Mouse (Mus musculus) hindbrain, embryonic 10.5 days (tissue): ENCODE data around the gene Prdx2. TPM values are rescaled to one million over a fixed set of nuclear protein-coding genes. Genes with fewer than 3 reads are reported as not detected.

Source experiments
- DNase-seq: peaks from one replicate; pipeline ENCODE4 v3.0.0-alpha.2; 2017; ENCODE audit warnings: low spot score
- H3K27ac ChIP-seq: fragments of 300-500 bp; sonication (generic); 2 replicates; pipeline ENCODE4 v1.5.1; 2016; ENCODE audit warnings: mild to moderate bottlenecking, moderate library complexity
- H3K27me3 ChIP-seq: fragments of 300-500 bp; sonication (generic); 2 replicates; pipeline ENCODE4 v1.6.1; 2016; ENCODE audit warnings: mild to moderate bottlenecking; ENCODE audit not compliant: poor library complexity, insufficient read depth, severe bottlenecking
- H3K36me3 ChIP-seq: fragments of 300-500 bp; sonication (generic); 2 replicates; pipeline ENCODE4 v1.6.1; 2016; ENCODE audit warnings: mild to moderate bottlenecking, moderate library complexity
- H3K4me1 ChIP-seq: fragments of 300-500 bp; sonication (generic); replicated peaks from 2 replicates; pipeline ENCODE4 v1.6.1; 2016; ENCODE audit warnings: mild to moderate bottlenecking
- H3K4me3 ChIP-seq: fragments of 300-500 bp; sonication (generic); 2 replicates; pipeline ENCODE4 v1.5.1; 2016; ENCODE audit warnings: mild to moderate bottlenecking, moderate library complexity
- H3K9me3 ChIP-seq: fragments of 300-500 bp; sonication (generic); 2 replicates; pipeline ENCODE4 v1.6.1; 2016; ENCODE audit warnings: mild to moderate bottlenecking, moderate library complexity
- WGBS: fragments of 180-500 bp; shearing (Covaris S2); methylation state at CpG from one replicate; pipeline ENCODE4 v1.1.7; 2016; 5-methylcytosine and 5-hydroxymethylcytosine counted together
- polyA plus RNA-seq: library from polyadenylated mRNA; unstranded; fragments of >200 nt; fragmentation: Nextera tagmentation; extraction: Ambion mirVana; gene quantifications from 2 replicates; pipeline ENCODE4 v1.2.1, GENCODE M21; 2016

The Prdx2 gene
- polyA plus RNA-seq, 1 experiment from 2014 or later = 1,456 TPM

DNA sequence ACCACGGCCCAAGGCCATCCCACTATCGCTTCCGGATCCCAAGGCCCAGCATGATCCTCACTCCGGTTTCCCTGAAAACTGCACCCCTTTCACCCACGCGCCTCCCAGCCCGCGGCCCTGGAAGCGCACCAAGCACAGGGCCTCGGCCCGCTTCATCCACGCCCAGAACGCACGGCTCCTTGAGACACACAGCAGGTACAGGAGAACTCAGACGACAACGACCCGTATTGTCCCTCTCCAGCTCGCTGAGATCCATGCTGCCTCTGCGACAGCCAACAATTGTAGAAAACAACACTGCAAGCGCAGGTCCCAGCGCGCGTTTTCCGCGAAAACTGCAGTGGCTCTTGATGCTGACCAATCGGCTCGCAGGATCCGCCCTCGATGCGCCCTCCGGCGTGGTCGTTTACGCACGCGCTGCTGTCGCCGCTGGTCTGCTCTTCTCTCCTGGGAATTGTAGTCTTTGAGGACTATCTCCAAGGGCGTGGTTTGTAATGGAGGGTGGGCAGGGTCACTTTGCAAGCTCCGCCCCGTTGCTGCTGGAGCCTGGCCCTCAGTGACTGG lies 3.6 kb upstream of the Prdx2 start:
- Histone ChIP-seq H3K4me1 (peaks cover 47% of the 10 kb centered on the region), H3K4me3 (peak overlapping the region; percentile 80), H3K27me3 (no peaks in the 10 kb centered on the region), H3K27ac (peak overlapping the region; percentile 89), H3K9me3 (no peaks in the 10 kb centered on the region), H3K36me3 (peaks cover 33% of the 10 kb centered on the region)
- WGBS = under 1% methylated on average over 41 of the region's 41 CpGs
- DNase-seq = peak; percentile 95

DNA sequence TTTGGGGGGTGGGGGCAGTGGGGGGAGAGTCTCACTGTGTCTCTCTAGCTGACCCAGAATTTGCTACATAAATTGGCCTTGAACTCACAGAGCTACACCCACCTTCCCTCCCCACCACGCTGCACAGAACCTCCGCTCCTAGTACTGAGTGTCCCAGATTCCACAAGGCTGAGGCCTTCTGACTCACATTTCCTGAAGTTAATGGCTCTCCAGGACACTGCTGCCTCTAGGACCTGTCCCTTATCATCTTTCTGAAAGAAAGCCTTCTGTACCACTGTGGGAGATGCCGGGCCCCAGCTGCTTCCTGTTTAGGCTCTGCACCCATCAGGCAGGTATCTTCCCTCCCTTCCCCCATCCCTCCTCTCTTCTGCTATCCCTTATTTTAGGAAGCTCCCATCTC lies 2.8 kb upstream of the Prdx2 start:
- H3K4me1 ChIP-seq = peaks cover 55% of the 10 kb centered on the region
- H3K27me3 ChIP-seq = no peaks in the 10 kb centered on the region
- no peak for DNase-seq
- H3K36me3 ChIP-seq = peaks cover 33% of the 10 kb centered on the region
- WGBS = 52% methylated on average over 3 of the region's 3 CpGs
- peak overlapping the region; percentile 80; the same call in 1 of the 2 replicates for H3K4me3 ChIP-seq
- 0 out of 2 replicates have a peak overlapping the region, but pooled peaks have one; percentile 89 for H3K27ac ChIP-seq
- H3K9me3 ChIP-seq = no peaks in the 10 kb centered on the region

GRCm38 (mm10) chr8:84967532-84968304 lies 1.7 kb upstream of the Prdx2 start:
- H3K27ac ChIP-seq = no peak overlapping the region; the same call in 1 of the 2 replicates
- peaks cover 55% of the 10 kb centered on the region for H3K4me1 ChIP-seq
- no peak for DNase-seq
- WGBS = 89% methylated on average over 13 of the region's 13 CpGs
- H3K9me3 ChIP-seq = no peaks in the 10 kb centered on the region
- peak overlapping the region; percentile 89; the same call in 1 of the 2 replicates for H3K4me3 ChIP-seq
- H3K36me3 ChIP-seq = peaks cover 33% of the 10 kb centered on the region
- H3K27me3 ChIP-seq = no peaks in the 10 kb centered on the region

DNA sequence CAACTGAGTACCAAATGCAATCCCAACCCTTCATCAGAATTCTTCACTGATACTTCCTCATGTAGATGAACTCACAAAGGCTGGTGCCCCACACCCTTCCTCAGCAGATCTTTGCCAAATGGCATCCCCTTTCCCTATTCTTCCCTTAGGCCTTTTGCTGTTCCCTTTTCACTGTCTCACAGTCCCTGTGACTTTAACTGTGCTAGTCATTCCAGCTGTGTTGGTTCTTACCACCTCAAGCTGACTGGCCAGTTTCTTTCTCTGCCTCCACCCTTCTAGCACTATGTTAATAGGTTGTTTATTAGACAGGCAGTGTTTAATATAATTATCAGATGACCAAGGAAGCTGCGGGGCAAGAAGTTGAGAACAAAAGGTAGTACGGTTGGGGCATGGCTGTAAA lies 737 bp upstream of the Prdx2 start:
- no peak for DNase-seq
- peak overlapping the region; percentile 89 for H3K4me3 ChIP-seq
- WGBS = 24% methylated on average over 2 of the region's 2 CpGs
- no peaks in the 10 kb centered on the region for H3K27me3 ChIP-seq
- peak overlapping the region; percentile 99 for H3K27ac ChIP-seq
- H3K36me3 ChIP-seq = peaks cover 38% of the 10 kb centered on the region
- H3K4me1 ChIP-seq = peaks cover 55% of the 10 kb centered on the region
- H3K9me3 ChIP-seq = no peaks in the 10 kb centered on the region

- Histone ChIP-seq H3K4me3 (peak overlapping the region; percentile 89), H3K27ac (peak overlapping the region; percentile 99), H3K9me3 (no peaks in the 10 kb centered on the region), H3K4me1 (peaks cover 53% of the 10 kb centered on the region), H3K27me3 (no peaks in the 10 kb centered on the region), H3K36me3 (peaks cover 48% of the 10 kb centered on the region)
- WGBS = 14% methylated on average over 21 of the region's 21 CpGs
- no peak for DNase-seq
These were observed 876 bp downstream of the Prdx2 start for GRCm38 (mm10) chr8:84970135-84970790.

DNA sequence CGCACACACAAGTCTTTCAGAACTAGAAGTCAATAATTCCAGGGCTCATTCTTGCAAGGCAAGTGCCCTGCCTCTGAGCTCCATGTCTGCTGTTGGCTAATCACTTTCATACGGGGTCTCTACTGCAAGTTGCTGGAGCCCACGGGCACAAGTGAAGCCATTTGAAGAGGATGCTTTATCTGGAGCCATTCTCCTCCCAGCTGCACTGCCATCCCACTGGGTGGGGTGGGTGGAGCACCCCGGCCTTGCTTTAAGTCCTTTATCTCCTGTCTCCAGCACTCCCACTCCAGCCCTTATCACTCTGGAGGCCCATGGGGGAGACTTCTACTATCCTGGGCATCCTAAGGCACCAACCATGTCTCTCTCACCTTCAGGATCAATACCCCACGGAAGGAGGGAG lies 1.5 kb downstream of the Prdx2 start:
- DNase-seq = no peak
- H3K4me1 ChIP-seq = peaks cover 53% of the 10 kb centered on the region

GRCm38 (mm10) chr8:84973079-84973478 lies 3.7 kb downstream of the Prdx2 start:
- WGBS = 90% methylated on average over 1 of the region's 1 CpGs
- H3K4me1 ChIP-seq = peaks cover 60% of the 10 kb centered on the region

More for the DNA sequence above, 1.5 kb downstream of the Prdx2 start:
- H3K27ac ChIP-seq = peak overlapping the region; percentile 99
- 72% methylated on average over 5 of the region's 5 CpGs for WGBS
- H3K9me3 ChIP-seq = no peaks in the 10 kb centered on the region
- no peaks in the 10 kb centered on the region for H3K27me3 ChIP-seq
- peak overlapping the region; percentile 89 for H3K4me3 ChIP-seq
- peaks cover 51% of the 10 kb centered on the region for H3K36me3 ChIP-seq

DNA sequence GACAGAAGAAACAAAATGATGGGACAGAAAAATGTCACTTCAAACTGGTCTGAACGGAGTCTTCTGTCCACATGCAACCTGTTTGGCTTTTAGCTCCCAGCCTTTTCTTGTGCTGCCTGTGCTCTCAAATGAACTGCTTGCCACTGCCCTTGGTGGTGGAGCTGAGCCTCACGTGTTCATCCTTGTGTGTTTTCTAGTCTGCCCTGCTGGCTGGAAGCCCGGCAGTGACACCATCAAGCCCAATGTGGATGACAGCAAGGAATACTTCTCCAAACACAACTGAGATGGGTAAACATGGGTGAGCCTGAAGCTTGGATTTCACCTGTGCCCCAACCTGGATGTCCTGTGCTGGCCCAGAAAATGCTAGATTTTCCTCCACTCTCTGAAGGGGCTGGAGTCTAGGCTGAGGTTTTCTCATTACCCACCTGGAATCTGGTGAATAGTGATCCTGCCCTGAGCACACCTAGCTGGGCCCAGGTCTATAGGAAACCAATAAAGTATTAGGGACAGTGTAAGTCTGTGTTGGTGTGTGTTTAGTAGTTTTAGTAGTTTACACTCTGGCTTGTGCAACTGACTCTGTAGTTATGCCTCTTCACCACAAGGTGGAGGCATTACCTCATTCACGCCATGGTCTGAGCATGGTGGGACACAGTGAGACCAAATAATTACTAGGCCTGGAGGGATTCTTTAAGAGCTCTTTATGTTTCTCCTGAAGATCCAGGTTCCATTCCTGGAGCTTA lies 4.6 kb downstream of the Prdx2 start:
- Histone ChIP-seq H3K4me3 (no peak overlapping the region), H3K36me3 (peaks cover 51% of the 10 kb centered on the region), H3K27me3 (peaks cover 21% of the 10 kb centered on the region), H3K27ac (no peak overlapping the region), H3K9me3 (no peaks in the 10 kb centered on the region), H3K4me1 (peaks cover 60% of the 10 kb centered on the region)
- 67% methylated on average over 4 of the region's 4 CpGs for WGBS
- peak; percentile 46 for DNase-seq

More at GRCm38 (mm10) chr8:84973079-84973478, 3.7 kb downstream of the Prdx2 start:
- H3K9me3 ChIP-seq = no peaks in the 10 kb centered on the region
- no peak overlapping the region for H3K4me3 ChIP-seq
- no peak overlapping the region for H3K27ac ChIP-seq
- peaks cover 12% of the 10 kb centered on the region for H3K27me3 ChIP-seq
- H3K36me3 ChIP-seq = peaks cover 51% of the 10 kb centered on the region
- DNase-seq = no peak

- peaks cover 51% of the 10 kb centered on the region for H3K36me3 ChIP-seq
- 84% methylated on average over 8 of the region's 8 CpGs for WGBS
- no peak overlapping the region for H3K4me3 ChIP-seq
These were observed 5.3 kb downstream of the Prdx2 start for GRCm38 (mm10) chr8:84974543-84975142.

DNA sequence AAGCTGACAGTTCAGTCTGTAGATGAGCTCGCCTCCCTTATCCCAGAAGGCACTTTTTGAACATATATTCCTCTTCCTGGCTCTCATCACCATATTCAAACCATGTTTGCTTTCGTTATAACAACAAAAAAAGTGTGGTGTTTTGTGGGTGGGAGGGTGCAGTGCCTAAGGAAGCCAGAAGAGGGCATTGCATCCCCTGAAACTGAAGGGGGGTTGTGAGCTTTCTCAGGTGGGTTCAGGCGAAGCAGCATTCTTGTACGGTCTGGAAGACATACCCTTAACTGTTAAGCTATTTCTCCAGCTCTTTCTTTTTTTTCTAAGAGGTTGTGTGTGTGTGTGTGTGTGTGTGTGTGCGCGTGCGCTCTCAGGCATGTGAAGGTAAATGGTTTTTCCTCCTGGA lies 6.0 kb downstream of the Prdx2 start:
- no peaks in the 10 kb centered on the region for H3K9me3 ChIP-seq
- H3K4me1 ChIP-seq = peaks cover 68% of the 10 kb centered on the region
- peak overlapping the region; percentile 68 for H3K4me3 ChIP-seq
- DNase-seq = peak; percentile 66
- peaks cover 36% of the 10 kb centered on the region for H3K27me3 ChIP-seq
- WGBS = 27% methylated on average over 7 of the region's 7 CpGs
- H3K36me3 ChIP-seq = peaks cover 51% of the 10 kb centered on the region
- H3K27ac ChIP-seq = no peak overlapping the region

More at GRCm38 (mm10) chr8:84974543-84975142, 5.3 kb downstream of the Prdx2 start:
- peaks cover 28% of the 10 kb centered on the region for H3K27me3 ChIP-seq
- no peak overlapping the region for H3K27ac ChIP-seq
- DNase-seq = no peak
- no peaks in the 10 kb centered on the region for H3K9me3 ChIP-seq
- H3K4me1 ChIP-seq = peaks cover 63% of the 10 kb centered on the region

DNA sequence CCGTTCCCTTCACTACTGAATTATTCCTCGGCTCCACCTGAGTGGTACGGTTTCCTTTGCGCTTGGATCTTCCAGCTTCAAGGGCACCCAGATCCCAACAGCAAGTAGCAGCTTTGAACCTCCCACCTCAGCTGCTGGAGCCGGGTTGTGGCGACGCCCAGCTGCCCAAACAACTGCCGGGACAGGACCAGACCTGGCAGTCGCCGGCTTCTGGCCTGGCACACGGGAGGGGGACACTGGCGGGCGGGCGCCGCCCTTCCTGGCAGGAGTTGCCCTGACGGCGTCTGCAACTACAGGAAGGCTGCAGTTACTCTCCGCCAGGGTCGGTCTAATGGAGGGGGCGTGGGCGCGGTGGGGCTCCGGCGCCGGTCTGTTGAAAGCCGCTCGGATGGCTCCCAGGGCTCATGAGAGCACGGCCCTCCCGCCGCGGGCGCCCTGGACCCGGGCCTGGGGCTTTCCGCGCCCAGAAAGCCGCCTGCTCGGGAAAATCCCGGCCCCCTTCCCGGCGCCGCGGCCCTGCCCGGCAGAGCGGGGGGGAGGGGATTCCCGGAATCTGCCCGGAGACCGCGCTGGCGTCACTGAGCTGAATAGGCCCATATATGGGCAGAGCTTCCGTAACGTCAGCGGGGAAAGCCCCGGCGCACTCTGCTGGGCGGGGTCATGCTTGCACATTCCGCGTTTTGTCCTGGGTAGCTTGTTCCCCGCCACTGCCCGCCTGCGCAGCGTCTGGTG lies 6.8 kb downstream of the Prdx2 start:
- Histone ChIP-seq H3K9me3 (no peaks in the 10 kb centered on the region), H3K4me3 (peak overlapping the region; percentile 68), H3K36me3 (peaks cover 44% of the 10 kb centered on the region), H3K27ac (peak overlapping the region; percentile 78), H3K27me3 (peaks cover 43% of the 10 kb centered on the region), H3K4me1 (peaks cover 68% of the 10 kb centered on the region)
- 1% methylated on average over 61 of the region's 61 CpGs for WGBS
- peak; percentile 95 for DNase-seq
